Mouse (Mus musculus) C2C12 (cell line): ENCODE data around the gene Epha3.

Experiments
- CTCF ChIP-seq: IDR thresholded peaks from one replicate; pipeline ENCODE4 v1.5.1; 2011; ENCODE audit not compliant: control insufficient read depth, insufficient read depth, insufficient read length
- FOSL1 ChIP-seq: IDR thresholded peaks from one replicate; pipeline ENCODE4 v1.8.0; 2011; ENCODE audit warnings: mild to moderate bottlenecking, low read length; ENCODE audit not compliant: poor library complexity, insufficient read depth, severe bottlenecking
- USF1 ChIP-seq: IDR thresholded peaks from one replicate; pipeline ENCODE4 v1.6.1; 2011; ENCODE audit warnings: low read depth, mild to moderate bottlenecking, control low read depth, moderate library complexity

- TF ChIP-seq CTCF = no peak
- no peak for TF ChIP-seq USF1
- no peak for TF ChIP-seq FOSL1
Measured at GRCm38 (mm10) chr16:63539489-63539888, 324.5 kb downstream of the Epha3 start.
